Mouse (Mus musculus) left cerebral cortex, postnatal 36 days (tissue): ENCODE data around the gene Tnfaip1. TPM values are rescaled to one million over a fixed set of nuclear protein-coding genes. Genes with fewer than 3 reads are reported as not detected.
"Not testable (repeated sequence)": the region's sequence is repeated elsewhere in the genome, so short reads cannot be mapped to it uniquely, and the experiment has no call there.

Experiments
- DNase-seq, 2 experiments: peaks; one replicate each; pipeline ENCODE4 v3.0.0; 2021 to 2022; ENCODE audit warnings: low spot score in 2 of 2, mixed read lengths in 1 of 2
- intact Hi-C: fragments of 180-260 bp; cut with DNase I; formaldehyde crosslinking; loops from one replicate; pipeline ENCODE4 v1.15.1; 2025
- total RNA-seq, 2 experiments: library from RNA; stranded (reverse); gene quantifications; 2 replicates each; pipeline ENCODE4 v1.2.3; 2021

Tnfaip1 gene
- total RNA-seq = 10 to 100 TPM; 35.6 to 39.2 TPM

GRCm38 (mm10) chr11:78536080-78536689, at the start of gene Tnfaip1, which contains the start of gene Ift20:
TSS of gene Tnfaip1 (minus strand) at chr11:78536332.
TSS of gene Ift20 (plus strand) at chr11:78536361.
- DNase-seq = peak; percentile 97 to 98
- intact Hi-C loops = loop anchor here (1.0 to 2.0 kb wide), 2 partner anchors 14 to 23 kb away; partner anchors contain the start of genes Poldip2, Tmem199 and Tmem97

- DNase-seq = no peak
- intact Hi-C loops = no loop called here
Observed at GRCm38 (mm10) chr11:78582848-78583247, 46.7 kb upstream of the Tnfaip1 start.

- intact Hi-C loops = no loop called here
- no peak for DNase-seq
Observed at GRCm38 (mm10) chr11:78574975-78575374, 38.8 kb upstream of the Tnfaip1 start.

DNA sequence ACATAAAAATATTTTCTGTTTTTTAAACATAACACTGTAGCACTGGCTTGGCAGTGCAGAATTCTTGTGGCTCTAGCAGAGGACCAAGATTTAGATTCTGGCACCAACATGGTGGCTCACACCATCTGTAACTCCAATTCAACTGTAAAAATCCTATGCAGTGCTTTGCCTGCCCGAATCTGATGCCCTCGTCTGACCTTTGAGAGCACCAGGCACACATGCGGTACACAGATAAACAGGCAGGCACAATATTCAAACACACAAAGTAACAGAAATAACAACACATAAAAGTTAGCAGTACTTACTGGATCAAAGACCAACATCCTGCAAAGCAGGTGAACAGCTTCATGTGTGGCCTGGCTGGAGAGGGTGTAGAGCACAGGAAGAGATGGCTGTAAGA, 38.4 kb upstream of the Tnfaip1 start:
- intact Hi-C loops = no loop called here
- no peak for DNase-seq

DNA sequence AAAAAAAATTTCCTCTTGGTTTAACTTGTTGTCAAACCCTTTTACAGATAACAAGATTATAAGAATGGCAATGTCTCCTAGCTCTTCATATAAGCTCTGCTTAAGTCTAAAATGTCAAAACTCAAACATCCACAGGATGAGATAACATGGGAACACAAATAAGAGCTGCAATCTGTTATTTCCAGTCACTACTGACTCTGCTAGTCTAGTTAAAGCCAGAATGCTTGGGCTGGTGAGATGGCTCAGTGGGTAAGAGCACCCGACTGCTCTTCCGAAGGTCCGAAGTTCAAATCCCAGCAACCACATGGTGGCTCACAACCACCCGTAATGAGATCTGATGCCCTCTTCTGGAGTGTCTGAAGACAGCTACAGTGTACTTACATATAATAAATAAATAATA, 37.9 kb upstream of the Tnfaip1 start:
- intact Hi-C loops, DNase-seq: not testable (repeated sequence)

DNA sequence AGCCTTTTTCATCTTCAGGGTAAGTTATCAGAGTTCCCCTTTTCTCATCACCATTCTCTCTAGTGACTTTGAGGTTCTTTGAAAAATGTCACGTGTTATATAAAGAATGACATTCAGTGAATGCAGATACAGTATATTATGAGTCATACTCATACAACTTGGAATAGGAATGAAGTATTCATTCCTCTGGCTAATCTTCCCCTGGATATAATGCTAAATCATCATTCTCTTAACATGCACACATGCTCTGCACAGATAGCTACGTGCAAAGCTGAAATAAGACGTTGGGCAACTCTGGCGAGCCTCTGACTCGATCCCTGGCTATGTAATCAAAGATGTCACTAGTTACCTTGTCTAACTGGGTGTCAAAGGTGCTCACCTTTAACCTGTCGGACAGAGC, 35.7 kb upstream of the Tnfaip1 start:
- DNase-seq = no peak
- intact Hi-C loops = no loop called here

GRCm38 (mm10) chr11:78571441-78571840, 35.3 kb upstream of the Tnfaip1 start:
- peak in 1 of 2 experiments; percentile 47 for DNase-seq
- intact Hi-C loops = no loop called here

GRCm38 (mm10) chr11:78569806-78570205, 33.7 kb upstream of the Tnfaip1 start:
- DNase-seq = no peak
- intact Hi-C loops = no loop called here

DNA sequence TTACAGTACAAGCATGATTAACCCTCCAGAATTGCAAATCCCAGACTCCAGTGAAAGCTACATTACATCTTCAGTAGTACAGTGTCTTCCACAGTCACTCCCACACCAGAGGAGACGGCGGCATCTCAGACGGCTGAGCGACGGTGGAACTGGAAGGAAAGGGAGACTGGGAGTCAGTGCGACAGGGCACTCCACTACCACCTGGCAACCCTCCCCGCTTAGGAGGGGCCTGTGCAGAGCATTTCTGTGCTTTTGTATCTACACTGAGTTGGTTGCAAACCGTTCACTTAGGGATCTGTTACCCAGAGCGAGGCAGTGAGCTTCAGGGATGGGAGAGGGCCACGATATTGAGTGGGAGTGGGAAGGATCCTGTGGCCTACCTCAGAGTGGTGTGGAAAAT, 32.7 kb upstream of the Tnfaip1 start:
- DNase-seq = no peak
- intact Hi-C loops = no loop called here

GRCm38 (mm10) chr11:78567614-78568013, 31.5 kb upstream of the Tnfaip1 start:
- DNase-seq = no peak
- intact Hi-C loops = no loop called here

GRCm38 (mm10) chr11:78566775-78567174, 30.6 kb upstream of the Tnfaip1 start:
- DNase-seq = no peak
- intact Hi-C loops = no loop called here

- intact Hi-C loops = no loop called here
- DNase-seq = peak; percentile 53 to 62
Observed at GRCm38 (mm10) chr11:78560447-78560846, 24.3 kb upstream of the Tnfaip1 start.

DNA sequence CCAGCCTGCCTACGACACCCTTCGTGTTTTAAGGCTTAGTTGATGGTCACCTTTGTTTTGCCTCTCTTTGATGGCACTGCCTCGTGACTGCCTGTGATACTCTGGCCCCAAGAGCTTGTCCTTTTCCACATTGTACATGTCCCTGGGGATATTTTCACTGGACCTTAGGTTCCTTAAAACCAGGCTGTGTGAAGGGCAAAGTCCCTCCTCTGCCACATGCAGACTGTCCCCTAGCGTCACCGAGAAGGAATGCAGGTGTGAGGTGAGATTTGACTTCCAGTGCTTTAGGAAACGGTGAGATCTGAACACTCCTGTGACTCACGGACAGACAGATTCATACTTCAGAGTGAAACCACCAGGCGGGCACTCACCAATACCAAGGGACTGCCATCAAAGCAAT, 21.1 kb upstream of the Tnfaip1 start:
- DNase-seq = no peak
- intact Hi-C loops = no loop called here

- DNase-seq = no peak
- intact Hi-C loops = no loop called here
Observed at GRCm38 (mm10) chr11:78556070-78556469, 19.9 kb upstream of the Tnfaip1 start.

DNA sequence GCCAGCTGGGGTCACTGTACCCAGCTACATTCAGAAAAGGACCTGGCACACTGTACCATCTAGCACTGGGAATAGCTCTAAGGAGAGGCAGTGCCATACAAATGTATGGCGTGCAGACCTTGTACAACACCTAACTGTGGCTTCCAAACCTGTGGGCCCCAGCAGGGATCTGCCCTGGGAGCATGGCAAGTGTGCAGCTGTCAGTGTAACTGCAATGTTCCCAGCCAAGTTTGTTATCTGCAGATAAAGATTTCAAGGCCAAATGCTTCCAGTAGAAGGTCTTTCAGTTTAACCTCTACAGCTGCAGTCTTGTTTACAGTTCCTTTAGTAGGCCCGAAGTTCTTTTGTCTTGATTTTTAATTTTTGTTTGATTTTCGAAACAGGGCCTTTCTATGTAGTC, 19.5 kb upstream of the Tnfaip1 start:
- intact Hi-C loops = no loop called here
- DNase-seq = no peak

GRCm38 (mm10) chr11:78551059-78551398, 14.9 kb upstream of the Tnfaip1 start:
- DNase-seq = no peak
- intact Hi-C loops = loop anchor here (5.0 kb wide), 1 partner anchor 276 kb away; the partner anchor contains the start of gene Lyrm9

GRCm38 (mm10) chr11:78550168-78551058, 14.3 kb upstream of the Tnfaip1 start, which contains the start of gene Tmem97:
TSS of gene Tmem97 (minus strand) at chr11:78550777.
- intact Hi-C loops = loop anchor here (1.0 to 5.0 kb wide), 2 partner anchors 14 to 277 kb away; partner anchors contain the start of genes Ift20, Lyrm9 and Tnfaip1

DNA sequence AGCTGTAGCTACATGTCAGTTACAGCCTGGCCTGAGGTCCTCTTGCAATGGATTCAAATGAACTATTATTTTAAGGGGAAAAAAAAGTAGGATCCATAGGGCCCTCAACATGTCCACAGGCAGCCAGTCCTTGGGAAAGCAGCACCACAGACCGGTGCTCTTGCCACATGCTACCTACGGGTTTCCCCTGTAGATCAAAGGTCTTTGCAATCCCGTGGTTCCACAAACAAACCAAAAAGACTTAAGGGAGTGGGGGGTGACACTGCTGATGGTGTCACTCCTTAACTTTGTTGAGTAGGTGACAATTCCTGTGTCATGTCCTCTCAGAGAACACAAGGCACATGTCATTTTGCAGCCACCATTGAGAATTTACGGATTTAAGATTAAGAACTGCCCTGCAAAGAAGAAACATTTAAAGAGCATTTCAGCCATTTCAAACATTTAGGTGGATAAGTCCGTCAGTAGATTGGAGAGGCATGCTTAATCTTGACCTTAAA, 13.4 kb upstream of the Tnfaip1 start:
- intact Hi-C loops = no loop called here
- peak in 1 of 2 experiments; percentile 3 for DNase-seq

More at GRCm38 (mm10) chr11:78550168-78551058, 14.3 kb upstream of the Tnfaip1 start, which contains the start of gene Tmem97:
- peak; percentile 92 to 95 for DNase-seq

DNA sequence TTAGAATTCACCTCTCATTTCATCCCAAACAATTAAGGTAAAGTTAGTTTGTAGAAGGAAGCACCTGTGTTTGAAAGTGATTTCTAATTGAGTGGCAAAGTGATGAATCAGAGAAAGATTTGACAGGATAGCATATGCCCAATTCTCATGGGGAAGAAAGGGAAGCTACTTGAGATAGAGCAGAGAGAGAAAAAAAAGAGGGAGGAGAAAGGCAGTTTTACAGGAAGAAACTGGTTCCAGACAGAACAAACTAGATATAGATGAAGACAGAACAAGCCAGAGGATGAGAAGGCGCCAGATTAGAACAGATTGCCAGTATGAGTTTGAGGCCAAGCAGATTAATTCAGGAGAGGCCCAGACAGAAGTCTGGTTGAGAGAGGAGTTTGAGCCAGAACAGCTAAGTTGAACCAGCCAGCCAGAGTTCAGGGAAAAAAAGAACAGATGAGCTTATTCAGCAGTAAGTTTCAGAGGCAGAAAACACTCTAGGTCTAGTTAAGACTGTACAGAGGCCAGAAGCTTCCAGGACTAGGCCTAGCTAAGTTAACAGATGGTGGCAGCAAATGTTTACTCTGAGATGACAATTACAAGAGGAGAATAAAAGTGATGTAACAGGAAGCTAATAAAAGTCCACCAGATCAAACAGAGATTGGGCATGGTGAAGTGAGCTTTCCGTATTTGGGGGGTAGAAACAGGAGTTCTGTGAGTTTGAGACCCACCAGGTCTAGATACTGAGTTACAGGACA, 11.8 kb upstream of the Tnfaip1 start:
- intact Hi-C loops = no loop called here
- no peak for DNase-seq

DNA sequence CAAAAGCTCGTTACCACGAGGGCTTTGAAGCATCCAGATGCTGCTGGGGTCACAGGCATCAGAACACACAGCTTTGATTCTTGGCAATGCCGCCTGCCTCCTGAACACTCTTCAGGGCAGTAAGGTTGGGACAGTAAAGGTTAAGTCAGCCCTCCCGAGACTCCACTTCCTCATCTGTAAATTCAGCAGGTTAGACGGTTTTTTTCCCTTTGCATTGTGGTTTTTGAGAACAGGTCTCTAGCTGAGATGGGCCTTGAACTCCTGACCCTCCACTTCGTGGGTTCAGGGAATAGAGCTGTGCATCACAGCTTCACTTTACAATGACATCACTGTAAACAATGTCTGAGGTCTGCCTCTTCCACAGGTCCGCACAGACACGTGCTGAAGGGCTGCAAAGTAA, 9.0 kb upstream of the Tnfaip1 start:
- DNase-seq = peak in 1 of 2 experiments; percentile 2
- intact Hi-C loops = loop anchor here (2.0 kb wide), 1 partner anchor 412 kb away; no protein-coding TSS in a partner anchor
